Mouse (Mus musculus) myocyte (in vitro differentiated cells): ENCODE measurements around the gene Ypel3. TPM values are rescaled to one million over a fixed set of nuclear protein-coding genes. Genes with fewer than 3 reads are reported as not detected.

Experiments
- H3K27me3 ChIP-seq: one replicate; pipeline ENCODE4 v1.6.1; 2011; ENCODE audit not compliant: control insufficient read depth, insufficient read depth, insufficient read length
- H3K36me3 ChIP-seq: one replicate; pipeline ENCODE4 v1.6.1; 2011; ENCODE audit not compliant: control insufficient read depth, insufficient read depth
- H3K4me2 ChIP-seq: one replicate; pipeline ENCODE4 v1.6.1; 2011; ENCODE audit warnings: low read depth, control low read depth
- H3K4me3 ChIP-seq: one replicate; pipeline ENCODE4 v1.5.1; 2011; ENCODE audit warnings: mild to moderate bottlenecking, control low read depth, moderate library complexity
- H3K79me2 ChIP-seq: one replicate; pipeline ENCODE4 v1.6.1; 2011; ENCODE audit not compliant: control insufficient read depth, insufficient read depth
- H3ac ChIP-seq: one replicate; pipeline ENCODE4 v1.6.1; 2011; ENCODE audit not compliant: control insufficient read depth, insufficient read length
- CEBPB ChIP-seq: IDR thresholded peaks from 2 replicates; pipeline ENCODE4 v1.6.1; 2011; ENCODE audit warnings: mild to moderate bottlenecking, moderate library complexity; ENCODE audit not compliant: poor library complexity, insufficient read depth, severe bottlenecking
- E2F4 ChIP-seq: IDR thresholded peaks from one replicate; pipeline ENCODE4 v1.6.1; 2011; ENCODE audit warnings: mild to moderate bottlenecking, control low read depth, moderate library complexity; ENCODE audit not compliant: insufficient read depth
- MAX ChIP-seq: IDR thresholded peaks from one replicate; pipeline ENCODE4 v1.6.1; 2011; ENCODE audit warnings: low read depth, mild to moderate bottlenecking, control low read depth
- MYOD1 ChIP-seq, 3 experiments: IDR thresholded peaks; one replicate each; pipeline ENCODE4 v1.6.1; 2011; ENCODE audit warnings: control low read depth in 2 of 3, low read depth in 2 of 3, mild to moderate bottlenecking in 2 of 3, moderate library complexity in 1 of 3; ENCODE audit not compliant: insufficient read length in 2 of 3, control insufficient read depth in 1 of 3
- MYOG ChIP-seq, 3 experiments: IDR thresholded peaks; one replicate each; pipeline ENCODE4 v1.6.1; 2011; ENCODE audit warnings: control low read depth in 2 of 3, low read depth in 2 of 3, mild to moderate bottlenecking in 2 of 3; ENCODE audit not compliant: insufficient read length in 2 of 3, control insufficient read depth in 1 of 3, insufficient read depth in 1 of 3
- POLR2A ChIP-seq: IDR thresholded peaks from one replicate; pipeline ENCODE4 v1.6.1; 2011; ENCODE audit warnings: low read depth, mild to moderate bottlenecking, control low read depth, moderate library complexity; ENCODE audit not compliant: insufficient read length
- POLR2AphosphoS2 ChIP-seq: IDR thresholded peaks from one replicate; pipeline ENCODE4 v1.6.1; 2011; ENCODE audit warnings: low read depth, control low read depth; ENCODE audit not compliant: insufficient read length
- REST ChIP-seq: IDR thresholded peaks from one replicate; pipeline ENCODE4 v1.6.1; 2011; ENCODE audit warnings: mild to moderate bottlenecking, control low read depth, moderate library complexity; ENCODE audit not compliant: insufficient read depth, insufficient read length
- SRF ChIP-seq: IDR thresholded peaks from one replicate; pipeline ENCODE4 v1.6.1; 2011; ENCODE audit warnings: low read depth; ENCODE audit not compliant: control insufficient read depth, insufficient read length
- TCF12 ChIP-seq: IDR thresholded peaks from one replicate; pipeline ENCODE4 v1.6.1; 2011; ENCODE audit warnings: mild to moderate bottlenecking, control low read depth; ENCODE audit not compliant: poor library complexity, insufficient read depth, severe bottlenecking
- TCF3 ChIP-seq: IDR thresholded peaks from one replicate; pipeline ENCODE4 v1.6.1; 2011; ENCODE audit warnings: low read depth, control low read depth; ENCODE audit not compliant: insufficient read length
- USF1 ChIP-seq: IDR thresholded peaks from one replicate; pipeline ENCODE4 v1.6.1; 2011; ENCODE audit warnings: low read depth, mild to moderate bottlenecking, control low read depth, moderate library complexity
- polyA plus RNA-seq: library from polyadenylated mRNA; unstranded; fragments of >200 nt; fragmentation: generic; extraction: Trizol; gene quantifications from one replicate; pipeline ENCODE4 v1.2.1, GENCODE M21; 2012; ENCODE audit warnings: missing spikeins

The Ypel3 gene
- polyA plus RNA-seq, 1 experiment = 82.2 TPM

GRCm38 (mm10) chr7:126796350-126796932 is 19.7 kb downstream of the Ypel3 start:
- Histone ChIP-seq H3K79me2 (peaks cover 33% of the 10 kb centered on the region), H3K27me3 (no peaks in the 10 kb centered on the region), H3K36me3 (peaks cover 33% of the 10 kb centered on the region), H3K4me2 (peak overlapping the region; percentile 96), H3K4me3 (peak overlapping the region; percentile 89), H3ac (no peak overlapping the region)
- peak; percentile 38 for TF ChIP-seq TCF3
- no peak for TF ChIP-seq SRF
- no peak for TF ChIP-seq CEBPB
- peak; percentile 56 for TF ChIP-seq POLR2AphosphoS2
- peak in 2 of 3 experiments; percentile 60 to 90 for TF ChIP-seq MYOD1 (IDR thresholded peaks at IDR 0.05; ENCODE audit: control insufficient read depth in 1 of 3, insufficient read length in 2 of 3, low read depth in 2 of 3)
- TF ChIP-seq MYOG (IDR thresholded peaks at IDR 0.05; ENCODE audit: control insufficient read depth in 1 of 3, insufficient read depth in 1 of 3, insufficient read length in 2 of 3, low read depth in 2 of 3) = peak in 2 of 3 experiments; percentile 50 to 84

GRCm38 (mm10) chr7:126797411-126798126 is 20.8 kb downstream of the Ypel3 start, which contains the start of gene Fam57b:
Fam57b (plus strand) TSS chr7:126797668.
- peaks cover 33% of the 10 kb centered on the region for H3K36me3 ChIP-seq
- H3K4me3 ChIP-seq = peak within 1 kb of the TSS; percentile 89
- no peaks in the 10 kb centered on the region for H3K27me3 ChIP-seq
- peaks cover 28% of the 10 kb centered on the region for H3K79me2 ChIP-seq
- TF ChIP-seq MYOG (IDR thresholded peaks at IDR 0.05; ENCODE audit: control insufficient read depth in 1 of 3, insufficient read depth in 1 of 3, insufficient read length in 2 of 3, low read depth in 2 of 3) = peak in 1 of 3 experiments; percentile 60
- TF ChIP-seq MAX = no peak
- peak; percentile 71 for TF ChIP-seq POLR2AphosphoS2
- peak; percentile 43 for TF ChIP-seq POLR2A
- TF ChIP-seq CEBPB = no peak
- TF ChIP-seq TCF3 = no peak
- TF ChIP-seq USF1 = no peak
- peak within 1 kb of the TSS; percentile 96 for H3K4me2 ChIP-seq
- H3ac ChIP-seq = peak within 1 kb of the TSS; percentile 64

GRCm38 (mm10) chr7:126798127-126799049 is 21.6 kb downstream of the Ypel3 start:
- Histone ChIP-seq H3ac (peak overlapping the region; percentile 64), H3K4me3 (peak overlapping the region; percentile 89), H3K36me3 (peaks cover 33% of the 10 kb centered on the region), H3K79me2 (peaks cover 28% of the 10 kb centered on the region), H3K27me3 (no peaks in the 10 kb centered on the region), H3K4me2 (peak overlapping the region; percentile 96)
- TF ChIP-seq POLR2A = peak; percentile 20
- peak; percentile 77 for TF ChIP-seq POLR2AphosphoS2
- no peak for TF ChIP-seq MAX

DNA sequence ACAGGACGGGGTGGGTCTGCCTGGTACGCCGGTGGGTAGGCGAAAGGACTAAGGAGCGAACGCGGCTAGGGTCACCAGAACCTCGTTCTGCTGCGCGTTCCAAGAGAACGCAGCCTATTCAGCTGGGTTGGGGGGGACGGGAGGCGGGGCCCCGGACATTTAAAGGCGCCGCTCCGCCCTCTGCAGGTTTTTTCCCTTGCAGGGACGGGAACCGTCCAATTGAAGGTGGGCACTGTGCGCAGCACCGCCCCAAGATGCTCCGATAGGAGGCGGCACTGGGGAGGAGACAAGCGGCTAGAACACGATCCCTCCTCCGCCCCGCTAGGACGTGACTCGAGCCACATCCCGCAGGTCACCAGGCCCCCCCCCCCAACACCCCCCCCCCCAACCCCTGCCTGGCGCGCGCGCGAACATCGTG is 22.3 kb downstream of the Ypel3 start:
- Histone ChIP-seq H3K4me3 (peak overlapping the region; percentile 89), H3K79me2 (peaks cover 28% of the 10 kb centered on the region), H3K4me2 (peak overlapping the region; percentile 96), H3K27me3 (no peaks in the 10 kb centered on the region), H3ac (peak overlapping the region; percentile 64), H3K36me3 (peaks cover 30% of the 10 kb centered on the region)
- peak in 1 of 3 experiments; percentile 16 for TF ChIP-seq MYOD1 (IDR thresholded peaks at IDR 0.05; ENCODE audit: control insufficient read depth in 1 of 3, insufficient read length in 2 of 3, low read depth in 2 of 3)
- peak; percentile 100 for TF ChIP-seq POLR2AphosphoS2
- TF ChIP-seq TCF3 = no peak
- TF ChIP-seq REST = peak; percentile 29
- TF ChIP-seq POLR2A = peak; percentile 99
- no peak for TF ChIP-seq TCF12
- peak in 1 of 3 experiments; percentile 7 for TF ChIP-seq MYOG (IDR thresholded peaks at IDR 0.05; ENCODE audit: control insufficient read depth in 1 of 3, insufficient read depth in 1 of 3, insufficient read length in 2 of 3, low read depth in 2 of 3)
- TF ChIP-seq SRF = peak; percentile 73
- no peak for TF ChIP-seq USF1
- TF ChIP-seq MAX = no peak
- TF ChIP-seq CEBPB = no peak
- TF ChIP-seq E2F4 = peak; percentile 12
